Mouse (Mus musculus): ENCODE data around the gene Ptprm. TPM values are rescaled to one million over a fixed set of nuclear protein-coding genes. Genes with fewer than 3 reads are reported as not detected.

The Ptprm gene
- polyA plus RNA-seq, 1 experiment from 2014 or later: 24.7 TPM

GRCm38 (mm10) chr17:67268475-67269080 is 85.7 kb downstream of the Ptprm start:
- Histone ChIP-seq H3K4me3 (no peak overlapping the region), H3K9me3 (no peaks in the 10 kb centered on the region), H3K4me1 (replicated peaks) (peaks cover 13% of the 10 kb centered on the region), H3K4me2 (no peak overlapping the region), H3K9ac (no peak overlapping the region), H3K27me3 (no peaks in the 10 kb centered on the region), H3K27ac (replicated peaks) (no peak overlapping the region), H3K36me3 (no peaks in the 10 kb centered on the region)
- no peak for ATAC-seq (ENCODE audit: low FRiP score, low read depth)
- 69% methylated on average over 9 of the region's 9 CpGs for WGBS

- Histone ChIP-seq H3K4me3 (no peak overlapping the region), H3K4me2 (no peak overlapping the region), H3K27me3 (no peaks in the 10 kb centered on the region), H3K9me3 (no peaks in the 10 kb centered on the region), H3K9ac (no peak overlapping the region), H3K4me1 (replicated peaks) (peaks cover 11% of the 10 kb centered on the region), H3K36me3 (no peaks in the 10 kb centered on the region), H3K27ac (replicated peaks) (no peak overlapping the region)
- WGBS: 92% methylated on average over 6 of the region's 6 CpGs
- no peak for ATAC-seq (ENCODE audit: low FRiP score, low read depth)
These were observed 88.0 kb downstream of the Ptprm start for GRCm38 (mm10) chr17:67266270-67266669.

- H3K27ac ChIP-seq (replicated peaks): no peak overlapping the region
- H3K9ac ChIP-seq: no peak overlapping the region
- WGBS: 90% methylated on average over 4 of the region's 4 CpGs
- no peaks in the 10 kb centered on the region for H3K9me3 ChIP-seq
- no peaks in the 10 kb centered on the region for H3K36me3 ChIP-seq
- ATAC-seq (ENCODE audit: low FRiP score, low read depth): no peak
- H3K27me3 ChIP-seq: no peaks in the 10 kb centered on the region
- H3K4me2 ChIP-seq: no peak overlapping the region
- no peak overlapping the region for H3K4me3 ChIP-seq
- peaks cover 11% of the 10 kb centered on the region for H3K4me1 ChIP-seq (replicated peaks)
These were observed 88.7 kb downstream of the Ptprm start for GRCm38 (mm10) chr17:67265520-67265919.

DNA sequence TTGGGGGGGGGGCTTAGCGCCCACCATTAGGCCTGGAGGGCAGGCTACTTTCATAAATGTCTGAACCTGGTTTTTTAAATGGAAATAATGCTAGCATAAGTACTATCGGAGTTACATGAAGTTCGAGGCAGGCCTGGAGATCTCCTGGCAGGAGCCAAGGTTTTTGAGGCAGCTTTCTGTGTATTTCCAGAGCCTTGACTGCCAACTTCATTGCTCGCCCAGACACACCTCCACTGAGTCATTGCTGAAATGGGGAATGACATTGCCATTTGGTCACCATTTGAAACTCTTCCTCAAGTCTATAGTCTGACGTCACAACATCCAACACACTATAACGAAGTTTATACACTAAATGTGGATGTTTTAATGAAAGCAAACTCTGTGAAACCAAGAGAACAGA is 89.5 kb downstream of the Ptprm start:
- Histone ChIP-seq H3K27me3 (no peaks in the 10 kb centered on the region), H3K4me1 (replicated peaks) (peaks cover 11% of the 10 kb centered on the region), H3K9me3 (no peaks in the 10 kb centered on the region), H3K36me3 (no peaks in the 10 kb centered on the region), H3K27ac (replicated peaks) (no peak overlapping the region), H3K4me3 (no peak overlapping the region), H3K4me2 (no peak overlapping the region), H3K9ac (no peak overlapping the region)
- ATAC-seq (ENCODE audit: low FRiP score, low read depth): no peak
- 92% methylated on average over 6 of the region's 6 CpGs for WGBS

DNA sequence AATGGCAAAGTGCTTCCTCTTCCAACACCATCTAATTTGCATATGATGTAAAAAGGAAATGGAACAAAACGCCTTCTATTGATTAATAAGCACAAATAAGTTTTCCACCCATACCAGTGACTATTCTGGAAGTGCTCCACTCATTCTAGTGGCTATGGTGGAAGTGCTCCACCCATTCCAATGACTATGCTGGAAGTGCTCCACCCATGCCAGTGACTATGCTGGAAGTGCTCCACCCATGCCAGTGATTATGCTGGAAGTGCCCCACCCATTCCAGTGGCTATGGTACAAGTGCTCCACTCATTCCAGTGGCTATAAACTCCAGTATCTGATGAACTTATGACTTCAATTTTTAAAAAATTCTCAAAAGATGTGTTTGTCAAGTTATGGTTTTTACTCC is 91.2 kb downstream of the Ptprm start:
- ATAC-seq (ENCODE audit: low FRiP score, low read depth): no peak
- no peak overlapping the region for H3K9ac ChIP-seq
- no peak overlapping the region for H3K27ac ChIP-seq (replicated peaks)
- no peaks in the 10 kb centered on the region for H3K36me3 ChIP-seq
- WGBS: 79% methylated on average over 1 of the region's 1 CpGs
- no peaks in the 10 kb centered on the region for H3K4me1 ChIP-seq (replicated peaks)
- no peaks in the 10 kb centered on the region for H3K27me3 ChIP-seq
- no peak overlapping the region for H3K4me3 ChIP-seq
- no peaks in the 10 kb centered on the region for H3K9me3 ChIP-seq
- no peak overlapping the region for H3K4me2 ChIP-seq

GRCm38 (mm10) chr17:67260016-67260415 is 94.2 kb downstream of the Ptprm start:
- ATAC-seq (ENCODE audit: low FRiP score, low read depth): no peak
- 87% methylated on average over 4 of the region's 4 CpGs for WGBS
- no peaks in the 10 kb centered on the region for H3K27me3 ChIP-seq

DNA sequence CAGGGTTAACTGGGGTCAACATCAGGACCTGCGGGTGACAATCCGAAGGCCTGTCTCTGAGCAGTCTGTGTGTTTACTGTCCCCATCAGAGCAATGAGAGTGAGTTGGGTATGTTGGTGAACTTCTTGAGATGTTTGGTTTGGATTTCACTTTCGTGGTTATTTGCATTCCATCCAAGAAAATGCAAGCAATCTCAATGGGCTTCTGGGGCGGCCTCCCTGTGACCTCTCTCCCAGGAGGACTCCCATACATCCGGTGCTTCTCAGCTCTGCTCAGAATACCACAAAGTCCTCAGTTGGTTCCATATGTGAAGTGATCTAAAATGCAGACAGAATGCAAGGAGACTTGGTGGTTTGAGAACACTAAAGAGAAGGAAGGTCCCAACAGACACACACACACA is 96.5 kb downstream of the Ptprm start:
- ATAC-seq (ENCODE audit: low FRiP score, low read depth): no peak
- Histone ChIP-seq H3K36me3 (no peaks in the 10 kb centered on the region), H3K9me3 (no peaks in the 10 kb centered on the region), H3K4me1 (replicated peaks) (no peaks in the 10 kb centered on the region), H3K4me2 (no peak overlapping the region), H3K27me3 (no peaks in the 10 kb centered on the region), H3K27ac (replicated peaks) (no peak overlapping the region), H3K9ac (no peak overlapping the region), H3K4me3 (no peak overlapping the region)
- 91% methylated on average over 5 of the region's 5 CpGs for WGBS

More at GRCm38 (mm10) chr17:67260016-67260415, 94.2 kb downstream of the Ptprm start:
- Histone ChIP-seq H3K9me3 (no peaks in the 10 kb centered on the region), H3K27ac (replicated peaks) (no peak overlapping the region), H3K4me1 (replicated peaks) (no peaks in the 10 kb centered on the region), H3K4me2 (no peak overlapping the region), H3K9ac (no peak overlapping the region), H3K36me3 (no peaks in the 10 kb centered on the region), H3K4me3 (no peak overlapping the region)

- Histone ChIP-seq H3K9me3 (no peaks in the 10 kb centered on the region), H3K27me3 (no peaks in the 10 kb centered on the region), H3K4me2 (no peak overlapping the region), H3K36me3 (no peaks in the 10 kb centered on the region), H3K4me1 (replicated peaks) (no peaks in the 10 kb centered on the region), H3K9ac (no peak overlapping the region), H3K27ac (replicated peaks) (no peak overlapping the region), H3K4me3 (no peak overlapping the region)
- 70% methylated on average over 5 of the region's 6 CpGs for WGBS
- ATAC-seq (ENCODE audit: low FRiP score, low read depth): no peak
These were observed 98.1 kb downstream of the Ptprm start for GRCm38 (mm10) chr17:67256171-67256570.

- Histone ChIP-seq H3K4me2 (no peak overlapping the region), H3K27ac (replicated peaks) (no peak overlapping the region), H3K9ac (no peak overlapping the region), H3K4me1 (replicated peaks) (no peaks in the 10 kb centered on the region), H3K36me3 (no peaks in the 10 kb centered on the region), H3K4me3 (no peak overlapping the region), H3K9me3 (no peaks in the 10 kb centered on the region), H3K27me3 (no peaks in the 10 kb centered on the region)
- no peak for ATAC-seq (ENCODE audit: low FRiP score, low read depth)
- 79% methylated on average over 4 of the region's 4 CpGs for WGBS
These were observed 100.8 kb downstream of the Ptprm start for GRCm38 (mm10) chr17:67253445-67253844.

- Histone ChIP-seq H3K36me3 (no peaks in the 10 kb centered on the region), H3K9me3 (no peaks in the 10 kb centered on the region), H3K9ac (no peak overlapping the region), H3K4me1 (replicated peaks) (no peaks in the 10 kb centered on the region), H3K4me2 (no peak overlapping the region), H3K4me3 (no peak overlapping the region), H3K27ac (replicated peaks) (no peak overlapping the region), H3K27me3 (no peaks in the 10 kb centered on the region)
- 72% methylated on average over 6 of the region's 6 CpGs for WGBS
- ATAC-seq (ENCODE audit: low FRiP score, low read depth): no peak
These were observed 101.3 kb downstream of the Ptprm start for GRCm38 (mm10) chr17:67252992-67253391.

- no peak overlapping the region for H3K4me2 ChIP-seq
- H3K27ac ChIP-seq (replicated peaks): no peak overlapping the region
- H3K36me3 ChIP-seq: no peaks in the 10 kb centered on the region
- no peak for ATAC-seq (ENCODE audit: low FRiP score, low read depth)
- H3K9ac ChIP-seq: no peak overlapping the region
- no peak overlapping the region for H3K4me3 ChIP-seq
- peaks cover 27% of the 10 kb centered on the region for H3K4me1 ChIP-seq (replicated peaks)
- no peaks in the 10 kb centered on the region for H3K9me3 ChIP-seq
- WGBS: 72% methylated on average over 4 of the region's 4 CpGs
- no peaks in the 10 kb centered on the region for H3K27me3 ChIP-seq
These were observed 108.9 kb downstream of the Ptprm start for GRCm38 (mm10) chr17:67245273-67245875.

DNA sequence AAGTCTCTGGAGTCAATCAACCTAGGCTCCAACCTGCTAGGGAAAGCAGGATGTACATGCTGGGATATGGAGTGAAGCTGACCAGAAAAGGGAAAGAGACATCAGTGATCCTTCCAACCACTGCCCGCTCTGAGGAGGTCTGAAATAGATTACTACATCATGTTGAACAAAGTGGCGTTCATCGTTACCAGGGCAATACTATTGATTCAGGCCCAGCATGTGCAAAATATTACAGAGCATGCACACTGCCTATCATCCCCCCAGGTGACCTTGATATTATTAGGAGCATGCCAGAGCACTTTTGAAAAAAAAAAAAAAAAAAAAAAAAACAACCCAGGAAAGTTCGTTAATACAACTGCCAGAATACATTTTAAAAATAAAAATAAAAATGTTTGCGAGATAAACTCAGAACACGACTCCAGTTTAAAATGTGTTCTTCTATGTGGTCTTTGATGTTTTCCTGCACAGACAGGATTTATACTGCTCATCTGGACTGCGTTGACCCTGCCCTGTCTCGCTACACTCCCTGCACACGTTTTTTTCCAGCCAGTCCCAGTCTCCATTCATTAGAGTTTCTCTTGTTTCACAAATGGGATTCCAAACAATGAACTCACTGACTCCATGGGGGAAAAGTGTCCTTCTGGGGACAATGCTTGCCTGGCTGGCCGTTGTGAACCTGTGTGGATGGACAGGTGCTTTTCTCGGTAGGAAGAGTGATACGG is 111.3 kb downstream of the Ptprm start:
- Histone ChIP-seq H3K27ac (replicated peaks) (no peak overlapping the region), H3K9ac (no peak overlapping the region), H3K4me1 (replicated peaks) (peaks cover 26% of the 10 kb centered on the region), H3K9me3 (no peaks in the 10 kb centered on the region), H3K36me3 (no peaks in the 10 kb centered on the region), H3K4me2 (no peak overlapping the region), H3K4me3 (no peak overlapping the region), H3K27me3 (no peaks in the 10 kb centered on the region)
- no peak for ATAC-seq (ENCODE audit: low FRiP score, low read depth)
- 59% methylated on average over 12 of the region's 12 CpGs for WGBS

Data from hindbrain, embryonic 15.5 days (tissue).